Mouse (Mus musculus): ENCODE measurements around the gene Ecm1. TPM values are rescaled to one million over a fixed set of nuclear protein-coding genes. Genes with fewer than 3 reads are reported as not detected.
A peak's percentile ranks its signal among the peaks of the same experiment; 100 is the strongest.
"Not testable (repeated sequence)": the region's sequence is repeated elsewhere in the genome, so short reads cannot be mapped to it uniquely, and the experiment has no call there.

Ecm1 gene
- polyA plus RNA-seq, 1 experiment from 2014 or later = 23.7 TPM

GRCm38 (mm10) chr3:95700233-95700681 lies 39.1 kb downstream of the Ecm1 start:
- H3K9ac ChIP-seq = no peak overlapping the region
- H3K27me3 ChIP-seq = no peaks in the 10 kb centered on the region
- no peaks in the 10 kb centered on the region for H3K9me3 ChIP-seq
- H3K4me1 ChIP-seq = peaks cover 23% of the 10 kb centered on the region
- H3K4me2 ChIP-seq = no peak overlapping the region
- ATAC-seq (ENCODE audit: insufficient number of reproducible peaks, low FRiP score, low TSS enrichment, low read depth) = no peak
- no peak overlapping the region for H3K4me3 ChIP-seq
- H3K36me3 ChIP-seq = no peaks in the 10 kb centered on the region
- 67% methylated on average over 6 of the region's 6 CpGs for WGBS
- H3K27ac ChIP-seq = no peak overlapping the region

GRCm38 (mm10) chr3:95698286-95698685 lies 41.1 kb downstream of the Ecm1 start:
- H3K9ac ChIP-seq = no peak overlapping the region
- H3K4me3 ChIP-seq = no peak overlapping the region
- 97% methylated on average over 4 of the region's 4 CpGs for WGBS
- peaks cover 23% of the 10 kb centered on the region for H3K4me1 ChIP-seq
- H3K27me3 ChIP-seq = no peaks in the 10 kb centered on the region
- no peak overlapping the region for H3K4me2 ChIP-seq
- no peaks in the 10 kb centered on the region for H3K36me3 ChIP-seq
- no peak overlapping the region for H3K27ac ChIP-seq
- ATAC-seq (ENCODE audit: insufficient number of reproducible peaks, low FRiP score, low TSS enrichment, low read depth) = no peak
- H3K9me3 ChIP-seq = no peaks in the 10 kb centered on the region

- 31% methylated on average over 7 of the region's 7 CpGs for WGBS
- Histone ChIP-seq H3K4me1 (peaks cover 13% of the 10 kb centered on the region), H3K27me3 (no peaks in the 10 kb centered on the region), H3K27ac (no peak overlapping the region), H3K36me3 (no peaks in the 10 kb centered on the region), H3K9ac (no peak overlapping the region), H3K4me3 (no peak overlapping the region), H3K9me3 (no peaks in the 10 kb centered on the region), H3K4me2 (no peak overlapping the region)
- no peak for ATAC-seq (ENCODE audit: insufficient number of reproducible peaks, low FRiP score, low TSS enrichment, low read depth)
These were observed 43.0 kb downstream of the Ecm1 start for GRCm38 (mm10) chr3:95696360-95696759.

- no peak overlapping the region for H3K9ac ChIP-seq
- no peak overlapping the region for H3K27ac ChIP-seq
- H3K36me3 ChIP-seq = no peaks in the 10 kb centered on the region
- no peak overlapping the region for H3K4me3 ChIP-seq
- no peak overlapping the region for H3K4me2 ChIP-seq
- no peaks in the 10 kb centered on the region for H3K9me3 ChIP-seq
- ATAC-seq (ENCODE audit: insufficient number of reproducible peaks, low FRiP score, low TSS enrichment, low read depth) = no peak
- peaks cover 7% of the 10 kb centered on the region; the same call in 1 of the 2 replicates for H3K4me1 ChIP-seq
- no peaks in the 10 kb centered on the region for H3K27me3 ChIP-seq
- WGBS = 58% methylated on average over 3 of the region's 3 CpGs
These were observed 43.6 kb downstream of the Ecm1 start for GRCm38 (mm10) chr3:95695796-95696195.

- Histone ChIP-seq H3K9ac (no peak overlapping the region), H3K9me3 (no peaks in the 10 kb centered on the region), H3K4me3 (no peak overlapping the region), H3K27ac (no peak overlapping the region), H3K4me2 (no peak overlapping the region), H3K27me3 (no peaks in the 10 kb centered on the region), H3K36me3 (no peaks in the 10 kb centered on the region), H3K4me1 (peaks cover 5% of the 10 kb centered on the region; the same call in 1 of the 2 replicates)
- ATAC-seq (ENCODE audit: insufficient number of reproducible peaks, low FRiP score, low TSS enrichment, low read depth) = no peak
- 84% methylated on average over 11 of the region's 11 CpGs for WGBS
These were observed 44.3 kb downstream of the Ecm1 start for GRCm38 (mm10) chr3:95694808-95695703.

GRCm38 (mm10) chr3:95693821-95694807 lies 45.3 kb downstream of the Ecm1 start:
- no peak for ATAC-seq (ENCODE audit: insufficient number of reproducible peaks, low FRiP score, low TSS enrichment, low read depth)
- no peaks in the 10 kb centered on the region for H3K36me3 ChIP-seq
- no peak overlapping the region for H3K4me2 ChIP-seq
- H3K9me3 ChIP-seq = no peaks in the 10 kb centered on the region
- H3K4me3 ChIP-seq = no peak overlapping the region
- H3K27ac ChIP-seq = no peak overlapping the region
- peaks cover 12% of the 10 kb centered on the region; the same call in 1 of the 2 replicates for H3K4me1 ChIP-seq
- H3K27me3 ChIP-seq = no peaks in the 10 kb centered on the region
- WGBS = 77% methylated on average over 11 of the region's 11 CpGs
- no peak overlapping the region for H3K9ac ChIP-seq

- 69% methylated on average over 6 of the region's 6 CpGs for WGBS
- Histone ChIP-seq H3K27me3 (no peaks in the 10 kb centered on the region), H3K9me3 (no peaks in the 10 kb centered on the region), H3K4me1 (peaks cover 26% of the 10 kb centered on the region), H3K9ac (no peak overlapping the region), H3K36me3 (no peaks in the 10 kb centered on the region), H3K27ac (no peak overlapping the region), H3K4me2 (no peak overlapping the region), H3K4me3 (no peak overlapping the region)
- no peak for ATAC-seq (ENCODE audit: insufficient number of reproducible peaks, low FRiP score, low TSS enrichment, low read depth)
These were observed 46.7 kb downstream of the Ecm1 start for GRCm38 (mm10) chr3:95692677-95693076.

GRCm38 (mm10) chr3:95690552-95690951 lies 48.8 kb downstream of the Ecm1 start:
- 97% methylated on average over 2 of the region's 2 CpGs for WGBS
- H3K36me3 ChIP-seq; H3K27ac ChIP-seq; ATAC-seq (ENCODE audit: insufficient number of reproducible peaks, low FRiP score, low TSS enrichment, low read depth); H3K9ac ChIP-seq; H3K9me3 ChIP-seq; H3K4me2 ChIP-seq; H3K4me3 ChIP-seq; H3K27me3 ChIP-seq: not testable (repeated sequence)
- peaks cover 42% of the 10 kb centered on the region for H3K4me1 ChIP-seq

- Histone ChIP-seq H3K4me3 (no peak overlapping the region), H3K9me3 (no peaks in the 10 kb centered on the region), H3K4me1 (peaks cover 45% of the 10 kb centered on the region), H3K27me3 (no peaks in the 10 kb centered on the region), H3K36me3 (no peaks in the 10 kb centered on the region), H3K9ac (no peak overlapping the region), H3K4me2 (no peak overlapping the region), H3K27ac (no peak overlapping the region)
- no peak for ATAC-seq (ENCODE audit: insufficient number of reproducible peaks, low FRiP score, low TSS enrichment, low read depth)
- WGBS = 34% methylated on average over 2 of the region's 2 CpGs
These were observed 49.4 kb downstream of the Ecm1 start for GRCm38 (mm10) chr3:95689940-95690339.

- H3K36me3 ChIP-seq = no peaks in the 10 kb centered on the region
- H3K9ac ChIP-seq = no peak overlapping the region
- no peak overlapping the region for H3K4me2 ChIP-seq
- peak overlapping the region; percentile 91 for H3K27ac ChIP-seq
- no peaks in the 10 kb centered on the region for H3K9me3 ChIP-seq
- no peaks in the 10 kb centered on the region for H3K27me3 ChIP-seq
- 34% methylated on average over 11 of the region's 11 CpGs for WGBS
- no peak for ATAC-seq (ENCODE audit: insufficient number of reproducible peaks, low FRiP score, low TSS enrichment, low read depth)
- H3K4me1 ChIP-seq = peaks cover 51% of the 10 kb centered on the region
- H3K4me3 ChIP-seq = no peak overlapping the region
These were observed 50.0 kb downstream of the Ecm1 start for GRCm38 (mm10) chr3:95689171-95689915.
